13 mouse cellular contexts compared by ENCODE assay signal in the genomic region with DNA sequence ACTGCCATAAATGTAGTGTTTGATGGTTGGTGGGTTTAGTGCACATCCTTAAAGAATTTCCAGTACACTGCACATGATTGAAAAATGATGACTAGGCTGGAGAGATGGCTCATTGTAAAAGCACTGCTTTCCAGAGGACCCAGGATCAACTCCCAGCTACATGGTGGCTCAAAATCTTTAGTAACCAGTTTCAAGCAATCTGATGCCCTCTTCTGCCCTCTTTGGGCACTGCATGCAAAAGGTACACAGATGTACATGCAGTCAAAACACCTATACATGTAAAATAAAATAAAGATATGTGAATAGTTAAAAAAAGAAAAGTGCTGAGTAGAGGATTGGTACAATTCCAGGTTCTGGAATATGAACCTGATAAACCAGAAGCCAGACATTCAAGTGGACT. TPM values are rescaled to one million over a fixed set of nuclear protein-coding genes. Genes with fewer than 3 reads are reported as not detected.
DNase-seq lines count a peak whose midpoint lies in the region; ATAC-seq and TF ChIP-seq lines count a peak whose summit lies in the region.
"Had no signal": no experiment of that assay in that cellular context is flagged by ENCODE, and none has a peak within 500 bp of the region (broad histone marks: within the 10 kb centered on the region; RNA-seq: fewer than 3 reads in every experiment).

No protein-coding gene starts in this region.

- H3K27ac ChIP-seq in intestine, postnatal 0 days (ENCODE audit: low read depth, low read length) = no peak overlapping the region
- no peak overlapping the region for H3K27ac ChIP-seq in intestine, embryonic 15.5 days
- no peak overlapping the region for H3K27ac ChIP-seq in midbrain, postnatal 0 days (ENCODE audit: low read depth, low read length)
- no peak overlapping the region for H3K27ac ChIP-seq in midbrain, embryonic 10.5 days (replicated peaks)
- H3K27ac ChIP-seq: midbrain, embryonic 15.5 days had no signal

- H3K4me3 ChIP-seq in intestine, postnatal 0 days (ENCODE audit: low read depth, low read length) = no peak overlapping the region
- H3K4me3 ChIP-seq in intestine, embryonic 15.5 days (replicated peaks) = no peak overlapping the region
- H3K4me3 ChIP-seq in midbrain, postnatal 0 days (ENCODE audit: low read depth, low read length) = no peak overlapping the region
- no peak overlapping the region for H3K4me3 ChIP-seq in midbrain, embryonic 10.5 days
- H3K4me3 ChIP-seq: midbrain, embryonic 15.5 days had no signal

- no peaks in the 10 kb centered on the region for H3K27me3 ChIP-seq in intestine, postnatal 0 days (replicated peaks; ENCODE audit: control insufficient read depth, insufficient read depth, low read length)
- no peaks in the 10 kb centered on the region for H3K27me3 ChIP-seq in intestine, embryonic 15.5 days (replicated peaks)
- no peaks in the 10 kb centered on the region for H3K27me3 ChIP-seq in midbrain, postnatal 0 days (ENCODE audit: insufficient read depth, low read length)
- H3K27me3 ChIP-seq in midbrain, embryonic 10.5 days (ENCODE audit: low read depth, poor library complexity, severe bottlenecking) = no peaks in the 10 kb centered on the region
- H3K27me3 ChIP-seq: midbrain, embryonic 15.5 days had no signal

- H3K36me3 ChIP-seq in intestine, postnatal 0 days (ENCODE audit: control insufficient read depth, insufficient read depth) = peaks cover 60% of the 10 kb centered on the region
- H3K36me3 ChIP-seq in intestine, embryonic 15.5 days = peaks cover 22% of the 10 kb centered on the region
- H3K36me3 ChIP-seq in midbrain, postnatal 0 days (ENCODE audit: insufficient read depth, low read length) = no peaks in the 10 kb centered on the region
- H3K36me3 ChIP-seq in midbrain, embryonic 10.5 days = peaks cover 99% of the 10 kb centered on the region
- H3K36me3 ChIP-seq: midbrain, embryonic 15.5 days had no signal

- H3K4me2 ChIP-seq in intestine, postnatal 0 days (replicated peaks; ENCODE audit: low read depth) = no peak overlapping the region
- H3K4me2 ChIP-seq in intestine, embryonic 15.5 days (replicated peaks) = no peak overlapping the region
- no peak overlapping the region for H3K4me2 ChIP-seq in midbrain, postnatal 0 days (ENCODE audit: low read depth, low read length, poor library complexity, severe bottlenecking)
- H3K4me2 ChIP-seq: midbrain, embryonic 15.5 days had no signal

- no peak overlapping the region for H3K9ac ChIP-seq in intestine, postnatal 0 days (ENCODE audit: low read depth, low read length)
- no peak overlapping the region for H3K9ac ChIP-seq in intestine, embryonic 15.5 days
- H3K9ac ChIP-seq in midbrain, postnatal 0 days (replicated peaks; ENCODE audit: low read length, poor library complexity, severe bottlenecking) = no peak overlapping the region
- H3K9ac ChIP-seq: midbrain, embryonic 15.5 days had no signal

- no peaks in the 10 kb centered on the region for H3K4me1 ChIP-seq in intestine, postnatal 0 days (replicated peaks; ENCODE audit: control insufficient read depth, insufficient read depth, low read length)
- no peaks in the 10 kb centered on the region for H3K4me1 ChIP-seq in intestine, embryonic 15.5 days (replicated peaks)
- no peaks in the 10 kb centered on the region for H3K4me1 ChIP-seq in midbrain, postnatal 0 days (ENCODE audit: insufficient read depth, low read length)
- H3K4me1 ChIP-seq in midbrain, embryonic 10.5 days = no peaks in the 10 kb centered on the region
- H3K4me1 ChIP-seq: midbrain, embryonic 15.5 days had no signal

- H3K9me3 ChIP-seq in intestine, postnatal 0 days (ENCODE audit: control insufficient read depth) = no peaks in the 10 kb centered on the region
- H3K9me3 ChIP-seq in intestine, embryonic 15.5 days = no peaks in the 10 kb centered on the region
- no peaks in the 10 kb centered on the region for H3K9me3 ChIP-seq in midbrain, postnatal 0 days (ENCODE audit: low read length)
- H3K9me3 ChIP-seq in midbrain, embryonic 10.5 days (replicated peaks) = no peaks in the 10 kb centered on the region
- H3K9me3 ChIP-seq: midbrain, embryonic 15.5 days had no signal

- peak; percentile 21 for DNase-seq in adrenal gland, postnatal 14 days
- no peak for DNase-seq in adrenal gland, adult 8-10 months
- DNase-seq in midbrain, postnatal 0 days (ENCODE audit: low spot score) = no peak
- DNase-seq in midbrain, embryonic 10.5 days (ENCODE audit: low spot score) = no peak
- peak; percentile 9 for DNase-seq in lung, postnatal 36 days
- DNase-seq: cerebellum, adult 8-10 months; gastrocnemius, postnatal 14 days; liver had no signal

- peak; percentile 59 for TF ChIP-seq CTCF in intestine, postnatal 0 days (IDR thresholded peaks at IDR 0.05; ENCODE audit: low read depth)
- TF ChIP-seq CTCF in midbrain, postnatal 0 days (IDR thresholded peaks at IDR 0.05) = peak; percentile 44

- no peak for ATAC-seq in intestine, postnatal 0 days
- no peak for ATAC-seq in intestine, embryonic 15.5 days
- ATAC-seq in midbrain, postnatal 0 days (ENCODE audit: low FRiP score) = no peak
- ATAC-seq in cerebellum, adult (ENCODE audit: insufficient number of reproducible peaks, low FRiP score, low TSS enrichment) = no peak
- ATAC-seq: midbrain, embryonic 15.5 days had no signal

RNA-seq across cellular contexts. Expression of gene Ticrr, which starts 19.2 kb away (rescaled TPM):
- total RNA-seq in adrenal gland, postnatal 14 days (2021) = 2.0 and 2.3 TPM in 2 replicates
- under 1 TPM; 0.05 to 0.59 (median 0.12) TPM for total RNA-seq in adrenal gland, adult 8-10 months (2022)
- polyA plus RNA-seq in intestine, postnatal 0 days (2015; fragmentation: Nextera tagmentation; extraction: Ambion mirVana) = 1.5 and 1.7 TPM in 2 replicates
- 8.9 and 9.2 TPM in 2 replicates for polyA plus RNA-seq in intestine, embryonic 15.5 days (2015; fragmentation: Nextera tagmentation; extraction: Ambion mirVana)
- 1.2 and 3.4 TPM in 2 replicates for total RNA-seq in midbrain, postnatal 0 days (2014; rRNA removed)
- 0.85 and 1.0 TPM in 2 replicates for polyA plus RNA-seq in midbrain, postnatal 0 days (2015; fragmentation: Nextera tagmentation; extraction: Ambion mirVana)
- polyA plus RNA-seq in midbrain, embryonic 10.5 days (2016; fragmentation: Nextera tagmentation; extraction: Ambion mirVana) = 14.4 and 15.4 TPM in 2 replicates

RNA-seq across cellular contexts. Expression of gene Kif7, which starts 36.3 kb away (rescaled TPM):
- total RNA-seq in adrenal gland, postnatal 14 days (2021) = 4.2 and 5.0 TPM in 2 replicates
- 1 to 10 TPM; 2.8 to 6.4 (median 4.2) TPM for total RNA-seq in adrenal gland, adult 8-10 months (2022)
- 0.69 and 0.82 TPM in 2 replicates for polyA plus RNA-seq in intestine, postnatal 0 days (2015; fragmentation: Nextera tagmentation; extraction: Ambion mirVana)
- 2.9 and 3.0 TPM in 2 replicates for polyA plus RNA-seq in intestine, embryonic 15.5 days (2015; fragmentation: Nextera tagmentation; extraction: Ambion mirVana)
- total RNA-seq in midbrain, postnatal 0 days (2014; rRNA removed) = 5.5 and 5.6 TPM in 2 replicates
- polyA plus RNA-seq in midbrain, postnatal 0 days (2015; fragmentation: Nextera tagmentation; extraction: Ambion mirVana) = 1.5 and 1.7 TPM in 2 replicates
- 5.6 and 6.0 TPM in 2 replicates for polyA plus RNA-seq in midbrain, embryonic 10.5 days (2016; fragmentation: Nextera tagmentation; extraction: Ambion mirVana)

RNA-seq across cellular contexts. Expression of gene Plin1, which starts 53.5 kb away (rescaled TPM):
- total RNA-seq in adrenal gland, postnatal 14 days (2021) = 646 and 719 TPM in 2 replicates
- 100 to 1,000 TPM; 277 to 564 (median 391) TPM for total RNA-seq in adrenal gland, adult 8-10 months (2022)
- polyA plus RNA-seq in intestine, postnatal 0 days (2015; fragmentation: Nextera tagmentation; extraction: Ambion mirVana) = not detected in 2 replicates
- polyA plus RNA-seq in intestine, embryonic 15.5 days (2015; fragmentation: Nextera tagmentation; extraction: Ambion mirVana) = 0.16 TPM in 1 of 2 replicates, not detected in the other
- 0.14 and 0.44 TPM in 2 replicates for total RNA-seq in midbrain, postnatal 0 days (2014; rRNA removed)
- 0.23 and 0.33 TPM in 2 replicates for polyA plus RNA-seq in midbrain, postnatal 0 days (2015; fragmentation: Nextera tagmentation; extraction: Ambion mirVana)
- polyA plus RNA-seq in midbrain, embryonic 10.5 days (2016; fragmentation: Nextera tagmentation; extraction: Ambion mirVana) = 0.04 and 0.10 TPM in 2 replicates
- total RNA-seq: hematopoietic stem cell, adult 5-6 weeks had no signal

Comparison
In these comparisons a context has a peak if more than half of its experiments do, and no peak if none do; other contexts are left out.
1. DNase-seq: peak in adrenal gland, postnatal 14 days (single experiment) and lung, postnatal 36 days (single experiment); none in adrenal gland, adult 8-10 months (single experiment), midbrain, postnatal 0 days (single experiment) and midbrain, embryonic 10.5 days (single experiment).